Mouse (Mus musculus) liver, adult 2 months (tissue): ENCODE results near the gene Irf2bp2.

ENCODE experiments used
- CTCF ChIP-seq: fragments of 200-500 bp; IDR thresholded peaks from 2 replicates; pipeline ENCODE4 v1.5.1; 2011; ENCODE audit warnings: low read depth, low read length, control low read depth
- POLR2A ChIP-seq: fragments of 200-500 bp; IDR thresholded peaks from 2 replicates; pipeline ENCODE4 v1.6.1; 2011; ENCODE audit warnings: low read length, control low read depth; ENCODE audit not compliant: insufficient read depth; ENCODE audit errors: extremely low read depth

GRCm38 (mm10) chr8:126565231-126565781 is 28.5 kb downstream of the Irf2bp2 start:
- TF ChIP-seq POLR2A (no peak), CTCF (no peak)
